Mouse (Mus musculus) gastrocnemius, adult 8-10 months (tissue): Measurements from ENCODE around the gene Nmnat3. TPM values are rescaled to one million over a fixed set of nuclear protein-coding genes. Genes with fewer than 3 reads are reported as not detected.

Experiments
- DNase-seq, 2 experiments: peaks; one replicate each; pipeline ENCODE4 v3.0.0; 2022; ENCODE audit warnings: low spot score in 2 of 2
- total RNA-seq, 4 experiments: library from RNA; stranded (reverse); gene quantifications; 2 replicates each; pipeline ENCODE4 v1.2.4; 2022

Gene Nmnat3
- total RNA-seq, 4 experiments from 2014 or later: 10.6 to 13.6 (median 12.0) TPM

DNA sequence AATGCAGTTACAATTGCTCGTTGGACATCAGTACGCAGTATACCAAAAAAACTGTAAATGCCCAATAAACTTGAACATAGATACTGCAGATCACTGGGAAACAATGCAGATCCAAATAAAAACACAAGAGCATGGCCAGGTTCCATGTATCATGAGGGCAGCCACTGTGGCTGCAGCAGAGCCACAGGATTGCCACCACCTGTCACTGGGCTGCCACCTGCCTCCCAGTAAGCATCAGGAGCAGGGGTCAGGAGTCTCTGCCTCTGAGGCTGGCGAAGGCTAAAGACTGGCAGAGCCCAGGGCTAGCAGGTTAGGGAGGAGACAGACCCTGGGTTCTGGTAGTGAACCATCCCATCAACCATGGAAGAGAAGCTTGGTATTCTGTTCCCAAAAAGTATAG is 67.7 kb downstream of the Nmnat3 start:
- DNase-seq: no peak

DNA sequence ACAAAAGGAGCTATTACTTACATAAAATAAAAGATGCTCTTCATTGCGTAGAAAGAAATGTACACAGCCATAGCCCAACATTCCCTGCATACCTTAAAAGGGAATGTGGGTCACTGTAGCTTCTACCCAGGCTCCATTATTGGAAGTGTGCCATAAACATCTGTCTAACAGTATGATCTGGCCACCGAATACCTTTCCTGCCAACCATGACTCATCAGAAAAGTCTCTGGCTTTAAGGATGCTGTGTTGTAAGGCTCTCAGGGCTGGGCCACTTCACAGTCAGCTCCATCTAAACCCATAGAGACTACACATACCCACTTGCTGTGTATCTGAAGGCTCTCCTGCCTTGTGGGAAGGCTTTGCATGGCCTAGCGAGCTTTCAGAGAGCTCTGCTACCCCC is 73.8 kb downstream of the Nmnat3 start:
- DNase-seq: no peak

DNA sequence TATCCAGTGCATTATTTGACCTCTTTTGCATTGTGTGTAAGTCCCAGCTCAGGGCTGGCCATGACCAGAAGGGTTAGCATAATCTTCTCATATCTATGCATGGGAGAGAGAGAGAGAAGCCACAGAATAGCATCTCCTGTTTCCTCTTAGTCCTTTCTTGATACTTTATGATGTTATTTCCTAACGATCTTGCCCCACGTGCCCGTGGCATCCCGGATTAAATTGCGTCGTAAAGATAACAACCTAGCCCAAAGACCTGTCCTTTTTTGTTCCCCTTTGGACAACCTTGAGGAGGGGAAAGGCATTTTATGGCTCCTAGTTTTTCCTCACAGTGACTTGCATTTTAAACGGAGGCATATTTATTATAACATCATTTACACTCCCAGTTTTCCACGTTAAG is 78.8 kb downstream of the Nmnat3 start:
- DNase-seq: no peak

DNA sequence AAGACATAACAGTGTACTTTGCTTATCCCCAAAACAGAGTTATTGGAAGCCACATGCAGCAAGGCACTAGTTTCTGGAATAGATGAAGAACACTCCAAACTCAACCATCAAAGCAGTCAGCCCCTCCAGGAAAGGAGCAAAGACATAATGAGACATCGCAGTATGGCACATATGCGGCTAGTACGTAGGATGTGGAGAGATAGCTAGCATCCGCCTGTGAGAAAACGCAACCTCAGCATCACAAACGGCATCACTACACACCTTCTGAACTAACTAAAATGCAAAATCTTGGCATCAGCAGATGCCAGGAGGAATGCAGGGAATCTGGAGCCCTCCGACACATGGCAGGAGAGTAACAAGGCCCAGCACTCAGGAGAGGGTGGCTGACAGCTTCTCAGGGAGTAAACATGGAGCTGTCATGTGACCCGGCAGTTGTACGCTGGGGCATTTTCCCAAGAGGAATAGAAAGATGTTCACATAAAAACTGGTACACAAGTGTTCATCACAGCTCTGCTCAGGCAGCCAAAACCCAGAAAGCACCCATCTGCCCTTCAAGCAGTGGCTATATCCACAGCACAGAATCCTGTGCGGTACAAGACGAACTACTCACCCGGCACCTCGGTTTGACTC is 80.2 kb downstream of the Nmnat3 start:
- no peak for DNase-seq

DNA sequence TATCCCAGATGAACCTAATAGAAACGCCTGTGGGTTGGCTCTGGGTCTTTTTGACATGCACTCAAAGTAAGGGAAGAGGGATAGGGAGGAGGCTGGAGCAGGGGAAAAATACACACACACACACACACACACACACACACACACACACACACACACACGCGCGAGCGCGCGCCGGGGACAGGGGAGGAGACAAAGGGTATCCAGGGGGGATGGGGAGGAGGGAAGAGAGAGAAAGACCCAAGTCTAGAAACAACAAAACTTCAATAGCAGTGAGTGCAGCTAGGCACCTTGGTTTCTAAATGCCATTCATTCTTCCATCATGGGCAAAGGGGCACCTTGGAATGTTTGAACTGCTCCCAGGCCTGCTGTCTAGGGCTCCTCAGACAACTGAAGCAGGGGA is 82.5 kb downstream of the Nmnat3 start:
- no peak for DNase-seq

DNA sequence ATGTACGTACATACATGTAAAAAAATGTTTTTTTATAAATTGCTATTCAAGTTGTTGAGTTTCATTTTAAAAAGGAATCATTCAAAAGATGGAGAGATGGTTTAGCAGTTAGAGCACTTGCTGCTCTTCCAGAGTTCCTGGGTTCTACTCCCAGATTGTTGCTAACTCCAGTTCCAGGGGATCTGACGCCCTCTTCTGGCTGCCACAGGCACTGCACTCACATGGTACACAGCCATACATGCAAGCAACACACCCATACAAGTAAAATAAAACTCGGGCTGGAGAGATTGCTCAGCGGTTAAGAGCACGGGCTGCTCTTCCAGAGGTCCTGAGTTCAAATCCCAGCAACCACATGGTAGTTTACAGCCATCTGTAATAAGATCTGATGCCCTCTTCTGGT is 86.1 kb downstream of the Nmnat3 start:
- DNase-seq: no peak

DNA sequence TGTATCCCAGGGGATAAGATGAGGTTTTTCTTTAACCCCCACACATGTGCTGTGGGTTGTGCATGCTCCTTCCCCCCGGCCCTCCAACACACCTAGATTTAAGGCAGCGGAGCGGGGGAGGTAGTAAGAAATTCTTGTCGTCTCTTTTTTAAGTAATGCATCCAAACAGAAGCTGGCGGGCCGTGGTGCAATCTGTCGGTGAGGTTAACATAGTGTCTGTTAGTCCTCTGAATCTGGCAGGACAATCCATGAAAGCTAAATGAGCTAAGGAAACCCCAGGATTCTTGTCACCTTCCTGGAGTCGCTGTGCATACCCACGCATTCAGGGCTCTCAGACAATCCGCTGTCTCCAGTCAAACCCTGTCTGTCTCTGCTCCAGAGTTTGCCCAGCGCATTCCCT is 87.7 kb downstream of the Nmnat3 start:
- no peak for DNase-seq

DNA sequence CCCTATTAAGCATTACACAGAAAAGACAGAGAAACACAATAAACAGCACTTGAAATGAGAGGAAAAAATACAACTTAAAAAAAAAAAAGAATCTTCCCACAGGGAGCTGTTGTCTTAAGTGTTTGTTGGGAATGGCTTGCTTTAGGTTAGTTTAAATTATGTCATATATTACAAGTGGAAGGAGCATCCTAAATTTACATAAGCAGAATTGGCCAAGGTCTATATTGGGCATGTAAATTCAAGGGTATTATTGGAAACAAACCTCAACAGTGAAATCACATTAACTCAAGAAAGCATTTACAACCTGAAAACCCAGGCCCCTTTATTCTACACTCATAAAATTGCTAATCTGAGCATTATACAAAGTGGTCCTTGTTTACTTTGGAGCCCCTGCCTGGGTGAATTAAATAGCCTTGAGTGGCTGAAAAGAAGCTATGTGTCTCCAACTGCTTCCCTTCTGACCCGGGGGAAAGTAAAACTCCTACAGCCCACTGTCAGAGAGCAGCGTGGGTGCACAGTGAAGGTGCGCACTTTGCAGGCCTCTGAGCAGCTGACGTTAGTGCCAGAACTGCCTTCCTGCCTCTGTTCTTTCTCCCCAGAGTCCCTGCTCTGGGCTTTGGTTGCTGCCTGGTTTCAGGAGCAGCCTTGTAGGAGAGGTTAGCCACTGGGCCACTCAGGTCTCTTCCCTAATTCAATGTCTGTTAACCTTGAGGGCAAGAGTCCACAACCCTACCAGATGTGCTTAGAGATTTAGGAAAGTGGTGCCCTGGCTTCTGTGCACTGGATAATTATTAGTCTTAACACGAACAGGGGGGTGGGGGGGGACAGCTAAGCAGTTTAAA is 88.3 kb downstream of the Nmnat3 start:
- DNase-seq: no peak

DNA sequence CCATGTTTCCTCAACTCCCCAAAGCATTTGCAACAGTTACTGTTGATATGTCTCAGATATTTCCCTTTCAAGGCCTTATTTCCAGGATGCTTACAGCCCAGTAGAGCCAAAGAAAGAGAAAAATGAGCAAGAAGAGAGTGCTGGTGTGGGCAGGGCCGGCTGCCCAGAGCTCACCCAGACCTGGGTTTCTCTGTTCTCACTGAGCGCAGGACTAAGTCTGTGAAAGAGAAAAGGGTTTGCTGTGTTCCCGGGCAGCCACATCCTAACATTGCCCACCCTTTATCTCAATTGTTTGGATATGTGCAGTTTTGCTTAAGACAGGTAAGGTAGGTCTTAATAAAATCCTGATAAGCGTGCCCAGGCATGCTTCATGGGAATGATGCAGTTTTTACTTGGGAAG is 92.5 kb downstream of the Nmnat3 start:
- no peak for DNase-seq

DNA sequence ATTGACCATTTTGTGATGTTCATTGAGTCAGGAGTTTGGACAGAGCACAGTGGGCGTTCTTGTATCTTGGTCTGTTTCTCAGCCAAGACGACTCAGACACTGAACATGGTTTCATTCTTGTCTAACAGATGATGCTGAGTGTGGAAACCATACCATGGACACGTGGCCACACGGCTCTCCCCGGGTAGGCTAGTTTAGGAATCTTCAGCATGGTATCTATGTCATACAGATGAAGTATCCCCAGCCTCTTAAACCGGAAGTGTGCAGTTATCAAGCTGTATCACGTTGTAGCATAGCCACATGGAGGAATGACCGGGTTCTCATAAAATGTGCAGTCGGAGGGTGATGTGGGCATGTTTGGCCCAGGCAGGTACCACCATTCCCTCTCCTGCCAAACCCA is 93.4 kb downstream of the Nmnat3 start:
- DNase-seq: no peak

DNA sequence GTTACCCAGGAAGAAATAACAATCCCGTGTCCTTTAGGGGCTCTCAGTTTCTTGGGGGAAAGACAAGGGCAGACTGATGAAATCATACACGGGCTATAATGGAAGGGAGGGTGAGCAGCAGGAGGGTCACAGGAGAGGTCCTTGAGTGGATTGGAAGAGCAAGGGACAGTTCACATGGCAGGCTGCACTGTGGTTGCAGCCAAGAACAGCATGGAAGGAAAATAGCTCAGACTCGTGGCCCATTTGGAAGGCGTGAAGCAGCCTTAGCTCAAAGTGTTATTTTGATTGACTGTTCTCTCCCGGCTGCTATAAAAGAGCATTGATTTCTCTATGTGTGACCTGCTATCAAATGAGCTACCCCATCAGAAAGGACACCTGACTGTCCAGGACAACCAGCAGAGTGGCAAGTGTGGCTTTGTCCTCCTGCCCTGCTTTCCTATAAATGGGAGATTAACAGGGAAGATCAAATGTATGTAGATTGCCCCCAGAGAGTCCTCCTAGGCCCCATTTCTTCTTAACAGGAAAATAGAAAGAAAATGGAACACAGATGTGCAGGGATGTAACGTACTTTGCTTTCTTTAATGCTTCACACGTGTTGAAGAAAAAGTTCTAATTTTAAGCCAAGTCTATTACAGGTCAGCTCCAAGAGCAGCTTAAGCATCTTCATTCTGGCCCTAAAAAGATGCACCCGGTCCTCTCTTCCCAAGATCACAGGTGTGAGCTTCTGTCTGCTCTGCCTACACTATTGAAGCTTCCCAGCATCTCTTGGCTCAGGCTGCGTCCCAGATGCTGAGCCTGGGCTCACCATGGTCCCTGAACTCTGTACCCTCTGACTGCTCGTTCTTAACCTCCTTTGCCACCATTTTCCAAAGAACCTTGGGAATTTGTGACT is 100.8 kb downstream of the Nmnat3 start:
- DNase-seq: no peak

DNA sequence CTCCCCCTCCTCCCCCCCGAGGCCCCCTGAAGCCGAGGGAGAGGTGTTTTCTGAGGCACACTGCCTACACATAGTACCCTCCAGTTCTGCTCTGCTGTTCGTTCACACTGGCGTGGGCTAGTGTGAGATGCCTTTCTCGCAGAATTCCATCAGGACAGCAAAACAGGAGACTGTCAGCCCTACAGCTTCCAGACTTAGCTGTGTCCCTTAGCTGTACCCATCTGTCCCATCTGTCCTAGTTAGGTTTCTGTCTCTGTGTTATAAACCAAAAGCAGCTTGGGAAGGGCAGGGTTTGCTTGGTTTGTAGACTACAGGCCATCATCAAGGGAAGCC is 101.4 kb downstream of the Nmnat3 start:
- DNase-seq: no peak

DNA sequence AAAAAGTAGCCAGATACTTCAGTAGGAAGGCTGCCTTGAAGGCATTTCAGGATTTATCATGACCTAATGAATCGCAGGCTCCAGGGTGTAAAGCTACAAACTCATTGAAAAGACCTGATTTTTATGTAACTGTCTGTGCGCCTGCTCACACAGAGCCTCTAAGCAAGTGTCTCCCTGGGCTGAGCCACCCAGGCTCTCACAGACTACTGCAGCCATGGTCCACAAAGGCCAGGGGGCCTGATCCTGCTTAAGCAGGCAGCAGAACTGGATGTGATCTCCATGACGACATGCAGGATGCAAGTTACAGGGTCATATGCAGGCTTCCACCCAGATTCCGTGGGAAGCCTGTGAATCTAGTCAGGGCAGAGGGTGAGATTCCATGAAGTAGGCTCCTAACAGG is 106.3 kb downstream of the Nmnat3 start:
- DNase-seq: no peak

DNA sequence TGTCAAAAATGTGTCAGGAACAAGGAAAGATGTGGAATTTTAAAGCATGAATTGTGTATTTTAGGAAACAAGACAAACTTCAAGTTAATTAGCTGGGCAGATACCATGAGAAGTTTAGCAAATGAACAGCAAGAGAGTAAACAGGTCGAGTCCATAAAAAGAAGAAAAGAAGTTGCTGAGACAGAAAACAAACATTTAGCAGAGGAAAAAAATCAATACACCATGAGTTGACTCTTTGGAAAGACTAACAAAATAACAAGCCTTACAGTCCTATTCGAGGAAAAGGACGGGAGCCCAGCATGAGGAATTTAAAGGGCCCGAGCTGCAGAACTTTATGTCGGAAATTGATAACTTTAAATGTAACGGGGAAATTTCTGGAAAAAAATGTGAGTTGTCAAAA is 110.0 kb downstream of the Nmnat3 start:
- DNase-seq: no peak

DNA sequence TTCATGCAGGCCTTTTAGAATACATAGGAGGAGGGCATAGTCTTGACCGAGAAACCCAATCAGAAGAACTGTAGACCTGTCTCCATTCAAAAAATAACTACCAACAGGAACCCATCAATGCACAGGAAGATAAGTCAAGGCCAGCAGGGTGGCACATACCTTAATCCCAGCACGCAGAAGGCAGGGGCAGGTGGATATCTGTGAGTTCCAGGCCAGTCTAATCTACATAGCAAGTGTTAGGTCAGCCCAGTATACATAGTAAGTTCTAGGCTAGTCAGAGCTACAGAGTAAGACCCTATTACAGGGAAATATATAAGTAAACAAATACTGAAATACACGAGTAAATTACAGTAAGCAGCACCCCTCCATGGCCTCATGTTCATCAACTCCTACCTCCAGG is 110.6 kb downstream of the Nmnat3 start:
- DNase-seq: no peak

DNA sequence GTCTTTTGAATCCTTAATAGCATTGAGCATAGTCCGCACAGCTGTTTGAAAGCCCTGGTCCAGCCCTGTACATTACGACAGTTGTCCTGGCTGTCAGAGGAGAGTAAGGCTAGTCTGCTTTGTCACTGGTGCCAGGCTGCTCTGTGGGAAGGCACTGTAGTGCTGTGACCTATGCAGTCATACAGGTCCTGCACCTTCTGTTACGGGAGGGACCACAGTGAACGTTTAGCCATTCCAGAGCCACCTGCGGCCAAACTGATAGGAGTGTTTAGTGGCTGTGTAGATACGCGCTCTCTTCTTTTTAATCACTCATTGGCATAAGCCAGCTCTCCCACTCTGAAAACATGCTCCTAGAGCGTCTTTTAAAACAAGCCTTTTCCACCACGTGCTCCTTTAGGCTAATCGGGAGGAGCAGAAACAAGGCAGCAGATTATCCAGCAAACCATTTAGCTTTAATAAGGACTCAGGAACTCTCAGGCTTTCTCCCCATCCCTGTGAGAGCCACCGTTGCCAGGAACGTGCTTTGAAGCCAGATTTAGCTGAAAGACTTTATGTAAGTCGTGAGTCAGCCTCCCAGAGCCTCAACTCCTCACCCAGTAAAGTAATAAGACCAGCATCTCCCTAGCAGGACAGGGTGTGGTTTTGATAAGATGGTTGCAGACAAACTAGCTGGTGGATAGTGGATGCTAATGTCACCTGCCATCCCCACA is 113.1 kb downstream of the Nmnat3 start:
- DNase-seq: no peak

DNA sequence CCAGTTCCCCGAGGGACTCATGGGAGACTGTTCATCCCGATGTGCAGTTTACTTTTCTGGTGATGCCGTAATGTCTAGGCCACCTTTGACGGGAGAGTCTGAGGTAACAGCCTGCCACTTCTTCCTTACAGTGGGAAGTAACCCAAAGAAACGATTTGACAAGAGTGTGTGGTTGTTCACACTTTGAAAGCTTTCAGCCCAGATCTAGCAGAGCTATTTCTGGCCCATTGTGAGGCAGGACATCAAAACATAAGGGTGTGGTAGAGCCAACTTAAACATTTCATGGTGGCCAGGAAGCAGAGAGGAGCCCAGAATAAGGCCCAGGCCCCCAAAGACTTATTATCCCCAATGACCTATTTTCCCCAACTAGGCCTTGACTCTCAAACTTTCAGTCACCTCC is 114.4 kb downstream of the Nmnat3 start:
- no peak for DNase-seq

DNA sequence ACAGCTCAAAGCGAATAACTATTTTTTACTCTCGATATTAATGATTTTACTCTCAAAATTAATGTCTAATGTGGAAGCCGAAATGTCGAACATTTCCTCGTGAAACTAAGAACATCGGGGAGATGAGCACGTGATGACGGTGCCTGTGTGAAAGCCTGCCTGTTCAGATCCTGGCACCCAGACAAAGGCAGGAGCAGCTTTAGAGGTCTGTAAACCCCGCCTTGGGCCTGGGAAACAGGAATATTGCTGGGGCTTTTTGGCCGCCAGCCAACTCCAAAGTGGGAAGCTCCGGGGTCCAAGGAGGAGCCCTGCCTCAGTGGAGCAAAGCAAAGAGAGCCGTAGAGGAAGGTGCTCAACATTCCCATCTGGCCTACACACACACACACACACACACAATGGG is 120.5 kb downstream of the Nmnat3 start:
- DNase-seq: no peak

DNA sequence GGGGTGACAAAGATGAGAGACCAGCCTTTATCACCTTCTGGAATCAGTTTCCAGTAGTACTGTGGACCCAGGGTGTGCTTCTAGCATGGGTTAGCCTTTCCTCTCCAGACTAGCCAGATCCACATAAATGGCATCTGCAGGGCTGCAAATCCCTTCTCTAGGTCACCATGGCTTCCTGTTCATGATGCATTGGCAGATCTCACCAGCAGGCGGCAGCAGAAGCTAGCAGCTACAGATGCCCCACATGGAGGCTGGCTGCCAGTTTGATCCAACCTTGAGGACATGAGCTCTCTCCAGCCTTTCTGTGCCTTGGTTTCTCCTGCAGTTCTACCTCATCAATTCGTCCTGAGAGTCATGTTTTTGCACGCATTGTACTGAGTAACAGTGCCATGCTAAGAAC is 121.9 kb downstream of the Nmnat3 start:
- peak in 1 of 2 experiments; percentile 43 for DNase-seq

DNA sequence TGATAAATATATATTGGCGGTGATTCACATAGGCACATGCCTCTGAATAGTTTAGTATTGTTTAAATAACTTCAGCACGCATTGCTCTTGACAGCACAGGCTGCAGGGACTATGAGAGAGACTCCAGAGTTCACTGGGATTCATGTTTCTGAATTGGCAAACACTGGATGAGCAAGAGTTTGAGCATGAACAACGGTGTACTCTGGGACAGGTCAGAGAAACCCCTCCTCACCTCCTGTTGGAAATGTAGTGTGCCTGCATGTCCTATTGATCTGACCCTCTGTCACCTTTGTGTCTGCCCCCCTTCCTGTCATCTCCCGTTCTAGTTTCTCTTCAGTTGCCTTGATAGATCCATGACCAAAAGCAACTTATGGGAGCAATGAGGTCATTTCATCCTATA is 128.2 kb downstream of the Nmnat3 start:
- DNase-seq: no peak

DNA sequence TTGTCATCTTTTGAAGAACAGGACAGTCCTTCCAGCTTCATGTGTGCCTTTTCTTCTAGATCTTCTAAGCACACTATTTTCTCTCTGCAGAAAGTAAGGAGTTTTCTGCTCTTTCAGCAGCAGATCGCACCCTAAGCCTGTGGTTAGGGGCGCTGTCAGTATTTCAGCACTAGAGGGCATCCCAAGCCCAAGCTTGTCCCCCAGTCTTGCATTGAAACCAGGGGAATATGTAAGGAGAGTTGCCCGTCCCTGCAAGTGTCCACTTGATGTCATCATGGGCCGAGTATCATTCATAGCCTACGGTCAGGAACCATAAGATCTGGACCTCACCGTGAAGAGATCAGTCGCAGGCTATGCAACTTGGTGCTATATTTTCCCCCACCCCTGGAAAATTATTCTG is 130.7 kb downstream of the Nmnat3 start:
- DNase-seq: no peak

DNA sequence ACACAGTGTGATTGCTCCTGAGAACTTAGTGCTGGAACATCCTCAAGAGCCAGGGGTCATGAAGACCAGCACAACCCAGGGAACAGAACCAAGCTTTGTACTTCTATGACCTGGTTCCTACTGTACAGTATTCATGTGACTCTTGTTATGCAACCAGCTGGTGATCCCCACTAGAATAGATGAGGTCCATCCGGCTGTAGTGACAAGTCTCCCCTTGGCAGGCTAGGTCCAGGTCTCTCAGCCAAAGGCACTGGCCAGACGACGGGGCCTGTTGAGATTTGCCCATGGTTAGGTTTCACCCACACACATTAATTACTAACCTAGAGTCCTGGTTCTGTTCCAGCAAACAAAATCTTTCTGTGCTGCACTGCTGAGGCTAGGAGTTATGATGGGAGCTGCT is 131.1 kb downstream of the Nmnat3 start:
- no peak for DNase-seq
